Mouse (Mus musculus): ENCODE data around the gene Tmem17.

GRCm38 (mm10) chr11:22520251-22520650 is 8.4 kb downstream of the Tmem17 start:
- TF ChIP-seq EP300 (IDR thresholded peaks at IDR 0.05) (no peak), CTCF (IDR thresholded peaks at IDR 0.05) (no peak)

Measured in lung, postnatal 0 days (tissue).